Mouse (Mus musculus) gastrocnemius, adult 8-10 months (tissue): Measurements from ENCODE around the gene G0s2. TPM values are rescaled to one million over a fixed set of nuclear protein-coding genes. Genes with fewer than 3 reads are reported as not detected.
"Not testable (repeated sequence)": the region's sequence is repeated elsewhere in the genome, so short reads cannot be mapped to it uniquely, and the experiment has no call there.

Source experiments
- DNase-seq, 2 experiments: peaks; one replicate each; pipeline ENCODE4 v3.0.0; 2022; ENCODE audit warnings: low spot score in 2 of 2
- total RNA-seq, 4 experiments: library from RNA; stranded (reverse); gene quantifications; 2 replicates each; pipeline ENCODE4 v1.2.4; 2022

G0s2 gene
- total RNA-seq, 4 experiments from 2014 or later: 14.5 to 30.2 (median 27.6) TPM

- DNase-seq: no peak
These were observed 18.0 kb downstream of the G0s2 start for GRCm38 (mm10) chr1:193255032-193255431.

DNA sequence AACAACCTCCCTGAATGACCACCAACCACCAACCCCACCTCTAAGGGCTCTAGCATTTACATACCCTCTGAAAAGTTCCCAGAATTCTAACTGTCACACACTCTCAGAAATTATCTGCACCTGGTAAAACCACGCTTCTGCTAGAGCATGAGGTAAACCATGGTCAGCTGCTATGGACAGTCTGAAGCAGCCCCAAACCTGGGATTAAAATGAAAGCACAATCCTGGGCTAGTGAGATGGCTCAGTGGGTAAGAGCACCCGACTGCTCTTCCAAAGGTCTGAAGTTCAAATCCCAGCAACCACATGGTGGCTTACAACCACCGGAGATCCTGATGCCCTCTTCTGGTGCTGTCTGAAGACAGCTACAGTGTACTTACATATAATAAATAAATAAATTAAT is 19.1 kb downstream of the G0s2 start:
- not testable (repeated sequence) for DNase-seq

- DNase-seq: no peak
These were observed 20.4 kb downstream of the G0s2 start for GRCm38 (mm10) chr1:193252616-193253015.

DNA sequence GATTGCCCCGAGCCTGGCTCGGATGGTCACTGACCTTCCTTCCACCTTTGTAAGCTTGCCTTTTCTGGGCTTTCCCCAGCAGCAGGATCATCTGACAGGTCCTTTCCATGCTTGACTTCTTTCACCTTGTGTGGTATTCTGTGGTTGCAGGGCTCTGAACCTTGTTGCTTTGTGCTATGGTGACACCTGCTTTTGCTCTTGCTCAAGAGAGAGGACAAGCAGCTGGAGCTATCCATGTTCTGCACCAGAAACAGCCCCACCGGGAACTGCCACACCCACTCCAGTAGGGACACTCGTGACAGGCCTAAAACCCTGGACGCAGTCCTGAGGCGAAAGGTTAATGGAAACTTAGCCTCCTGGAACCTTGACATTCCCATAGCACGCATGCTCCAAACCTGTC is 21.6 kb downstream of the G0s2 start:
- DNase-seq: no peak

DNA sequence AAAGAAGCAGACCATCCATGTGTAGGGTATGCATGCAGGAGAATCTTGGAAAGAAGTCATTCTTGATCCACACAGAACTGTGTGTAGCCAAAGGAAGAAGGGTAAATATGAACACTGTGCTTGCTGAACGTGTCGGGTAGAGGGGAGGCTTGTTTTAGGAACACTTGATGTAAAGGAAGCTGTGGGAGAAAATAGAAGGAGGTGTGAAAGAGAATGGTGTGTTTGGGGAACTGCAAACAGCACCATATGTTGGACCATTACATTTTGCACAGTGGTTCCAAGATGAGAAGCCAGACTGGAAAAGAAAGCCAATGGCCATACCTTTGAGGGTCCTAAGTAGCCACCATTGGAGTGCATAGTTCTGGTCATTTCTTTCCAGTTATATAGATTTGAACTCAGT is 23.0 kb downstream of the G0s2 start:
- DNase-seq: no peak

DNA sequence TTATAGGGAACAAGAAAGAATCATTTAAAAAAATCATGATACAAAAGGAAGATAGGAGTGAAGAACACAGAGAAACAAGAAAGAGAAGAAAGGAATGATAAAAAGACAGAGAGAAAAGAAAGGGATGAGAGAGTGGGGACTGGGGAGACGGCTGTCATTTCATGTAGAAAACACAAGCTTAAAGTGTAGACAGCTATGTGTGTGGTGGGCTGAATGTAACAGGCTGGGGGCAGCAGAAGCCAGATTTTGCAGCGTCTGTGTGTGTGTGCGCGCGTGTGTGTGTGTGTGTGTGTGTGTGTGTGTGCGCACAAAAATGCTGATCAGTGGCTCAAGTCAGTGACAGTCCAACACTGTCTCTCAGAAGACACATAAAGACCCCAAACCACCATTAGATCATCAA is 28.8 kb downstream of the G0s2 start:
- no peak for DNase-seq

DNA sequence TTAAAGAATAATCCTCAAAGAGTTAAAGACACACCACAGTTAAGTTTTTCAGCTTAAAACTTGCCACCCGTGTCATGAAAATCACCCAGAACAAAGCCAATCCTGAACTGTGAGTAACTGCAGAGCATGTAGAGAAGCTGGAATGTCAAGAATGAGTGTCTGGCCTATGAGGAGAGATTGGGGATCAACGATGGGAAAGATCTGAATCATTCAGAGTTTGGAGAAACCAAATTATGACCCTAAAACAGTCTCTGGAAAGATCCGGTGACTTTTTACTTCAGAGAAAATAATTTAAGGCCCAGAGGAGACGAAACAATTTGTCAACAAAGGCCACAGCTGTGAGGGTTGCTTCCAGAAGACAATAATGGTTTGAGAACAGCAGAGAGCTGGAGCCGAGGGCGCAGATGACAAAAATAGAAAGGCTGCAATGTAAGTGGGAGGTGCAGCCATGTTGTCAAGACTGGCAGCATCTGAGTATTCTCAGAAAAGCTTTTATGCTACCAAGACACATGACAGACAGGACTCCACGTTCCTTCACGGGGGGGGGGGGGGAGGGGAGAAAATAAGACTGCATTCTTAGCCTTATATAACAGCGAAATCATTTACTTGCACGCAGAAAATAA is 29.3 kb downstream of the G0s2 start:
- DNase-seq: no peak

DNA sequence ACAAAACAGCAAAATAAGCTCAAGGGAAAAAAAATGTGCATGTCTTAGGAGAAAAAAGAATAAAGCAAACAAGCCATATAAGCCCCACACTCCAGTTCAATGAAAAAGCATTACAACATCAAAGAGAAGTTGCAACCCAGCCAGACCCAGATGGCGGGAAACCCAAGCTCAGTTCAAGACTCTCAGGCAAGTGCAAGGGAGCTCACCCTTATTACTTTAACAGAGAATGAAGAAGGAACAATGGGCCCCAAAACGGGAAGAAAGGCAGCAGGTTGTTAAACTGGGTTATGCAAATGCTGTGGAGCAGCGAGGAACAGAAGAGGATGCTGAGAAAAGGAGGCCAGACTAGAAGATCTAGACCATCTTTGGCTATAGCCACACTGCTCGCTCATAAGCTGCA is 30.2 kb downstream of the G0s2 start:
- DNase-seq: no peak

GRCm38 (mm10) chr1:193242238-193242637 is 30.8 kb downstream of the G0s2 start:
- peak; percentile 83 to 86 for DNase-seq

DNA sequence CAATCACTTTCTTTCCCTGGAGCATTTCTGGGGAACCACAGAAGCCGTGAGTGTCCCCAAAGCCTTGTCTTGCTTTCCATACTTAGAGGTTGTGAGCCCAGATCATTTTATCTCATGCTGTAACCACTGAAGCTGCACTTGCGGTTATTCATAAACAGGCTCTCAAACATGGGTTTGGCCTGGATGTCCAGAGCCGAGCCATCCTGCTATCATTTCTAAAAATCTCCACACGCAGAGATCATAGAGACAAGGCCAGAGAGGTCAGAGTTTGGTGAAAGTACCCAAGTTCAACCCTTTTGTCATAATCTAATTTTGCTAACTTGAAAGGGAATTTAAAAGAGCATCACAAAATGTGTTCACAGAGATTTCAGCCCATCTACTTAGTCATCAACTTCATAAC is 31.6 kb downstream of the G0s2 start:
- DNase-seq: no peak

GRCm38 (mm10) chr1:193238426-193238825 is 34.6 kb downstream of the G0s2 start:
- DNase-seq: no peak

DNA sequence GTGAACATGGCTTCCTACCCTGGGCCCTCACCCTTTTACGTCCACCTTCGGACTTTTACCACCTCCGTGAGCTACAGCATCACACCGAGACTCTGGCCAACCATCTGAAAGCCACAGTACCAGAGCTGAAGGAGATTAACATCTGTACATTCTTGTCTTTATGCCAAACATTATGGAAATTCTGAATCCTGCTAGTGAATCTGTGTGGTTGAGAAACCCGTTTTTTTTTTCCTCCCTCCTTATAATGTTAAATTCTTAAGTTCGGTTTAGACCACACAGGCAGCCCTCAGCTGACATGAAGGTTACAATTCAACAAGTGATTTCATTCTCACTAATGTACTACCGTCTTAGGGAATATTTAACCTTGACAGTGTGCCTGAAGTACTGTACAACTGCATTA is 38.1 kb downstream of the G0s2 start:
- no peak for DNase-seq

- no peak for DNase-seq
These were observed 38.8 kb downstream of the G0s2 start for GRCm38 (mm10) chr1:193234130-193234645.

DNA sequence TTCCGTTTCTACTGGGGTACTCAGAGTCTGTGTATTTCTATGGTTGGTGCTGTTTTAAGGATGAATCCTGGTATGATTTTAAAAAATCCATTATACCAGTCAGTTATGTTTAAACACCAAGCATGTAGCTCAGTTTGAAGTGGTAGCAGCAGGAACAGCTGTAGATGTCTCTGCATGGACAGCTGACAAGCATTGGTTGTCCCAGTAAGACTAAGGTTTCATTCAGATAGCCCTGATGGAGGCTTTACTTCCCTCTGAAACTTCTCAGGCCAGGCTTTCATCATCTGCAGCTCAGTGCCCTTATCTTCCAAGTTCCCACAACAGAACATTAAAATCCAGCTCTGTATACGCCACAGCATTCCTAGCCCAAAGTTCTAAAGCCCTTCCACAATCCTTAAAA is 40.3 kb downstream of the G0s2 start:
- no peak for DNase-seq

GRCm38 (mm10) chr1:193230935-193231334 is 42.1 kb downstream of the G0s2 start:
- DNase-seq: no peak

- no peak for DNase-seq
These were observed 42.5 kb downstream of the G0s2 start for GRCm38 (mm10) chr1:193230531-193230930.

GRCm38 (mm10) chr1:193229570-193229969 is 43.4 kb downstream of the G0s2 start:
- DNase-seq: no peak

- no peak for DNase-seq
These were observed 45.5 kb downstream of the G0s2 start for GRCm38 (mm10) chr1:193227537-193227936.

- DNase-seq: no peak
These were observed 46.1 kb downstream of the G0s2 start for GRCm38 (mm10) chr1:193226724-193227522.

GRCm38 (mm10) chr1:193226114-193226513 is 46.9 kb downstream of the G0s2 start:
- DNase-seq: no peak

GRCm38 (mm10) chr1:193225531-193225930 is 47.5 kb downstream of the G0s2 start:
- no peak for DNase-seq
